Mouse (Mus musculus) neural tube, embryonic 14.5 days (tissue): ENCODE data around the gene Pibf1. TPM values are rescaled to one million over a fixed set of nuclear protein-coding genes. Genes with fewer than 3 reads are reported as not detected.
A peak's percentile ranks its signal among the peaks of the same experiment; 100 is the strongest.

ENCODE experiments used
- ATAC-seq: fragments of 200-750 bp; cut with Nextera tagmentation; 2 replicates; pipeline ENCODE4 v1.8.0; 2017; ENCODE audit warnings: low read depth, mild to moderate bottlenecking, moderate TSS enrichment, moderate library complexity
- H3K27ac ChIP-seq: fragments of 300-500 bp; sonication (generic); 2 replicates; pipeline ENCODE4 v1.5.1; 2014; ENCODE audit warnings: low read depth, mild to moderate bottlenecking, control low read depth, low read length, moderate library complexity, mixed read lengths
- H3K27me3 ChIP-seq: fragments of 300-500 bp; sonication (generic); 2 replicates; pipeline ENCODE4 v1.6.1; 2014; ENCODE audit warnings: low read length; ENCODE audit not compliant: control insufficient read depth, insufficient read depth
- H3K36me3 ChIP-seq: fragments of 300-500 bp; sonication (generic); 2 replicates; pipeline ENCODE4 v1.6.1; 2014; ENCODE audit warnings: low read length, mixed read lengths; ENCODE audit not compliant: control insufficient read depth, insufficient read depth
- H3K4me1 ChIP-seq: fragments of 300-500 bp; sonication (generic); 2 replicates; pipeline ENCODE4 v1.6.1; 2014; ENCODE audit warnings: low read length; ENCODE audit not compliant: control insufficient read depth, insufficient read depth
- H3K4me2 ChIP-seq: fragments of 300-500 bp; sonication (generic); 2 replicates; pipeline ENCODE4 v1.6.1; 2014; ENCODE audit warnings: mild to moderate bottlenecking, low read depth, low read length, control low read depth
- H3K4me3 ChIP-seq: fragments of 300-500 bp; sonication (generic); 2 replicates; pipeline ENCODE4 v1.5.1; 2014; ENCODE audit warnings: low read depth, low read length, control low read depth, mixed read lengths
- H3K9ac ChIP-seq: fragments of 300-500 bp; sonication (generic); replicated peaks from 2 replicates; pipeline ENCODE4 v1.6.1; 2014; ENCODE audit warnings: low read depth, mild to moderate bottlenecking, control low read depth, low read length, mixed read lengths
- H3K9me3 ChIP-seq: fragments of 300-500 bp; sonication (generic); 2 replicates; pipeline ENCODE4 v1.6.1; 2016; ENCODE audit warnings: low read length; ENCODE audit not compliant: control insufficient read depth
- WGBS: fragments of 180-500 bp; shearing (Covaris S2); extraction: QIAGEN DNeasy Blood & Tissue Kit; methylation state at CpG from one replicate; pipeline ENCODE4 v1.1.7; 2014; 5-methylcytosine and 5-hydroxymethylcytosine counted together
- polyA plus RNA-seq: library from polyadenylated mRNA; unstranded; fragments of >200 nt; fragmentation: Nextera tagmentation; extraction: Ambion mirVana; gene quantifications from 2 replicates; pipeline ENCODE4 v1.2.1, GENCODE M21; 2014

The Pibf1 gene
- polyA plus RNA-seq, 1 experiment from 2014 or later, result 19.3 TPM

- Histone ChIP-seq H3K9ac (no peak overlapping the region), H3K4me2 (no peak overlapping the region), H3K4me1 (0 out of 2 replicates have a peak, but pooled peaks cover 1% of the 10 kb centered on the region), H3K36me3 (no peaks in the 10 kb centered on the region), H3K27ac (no peak overlapping the region), H3K27me3 (peaks cover 9% of the 10 kb centered on the region), H3K4me3 (no peak overlapping the region), H3K9me3 (no peaks in the 10 kb centered on the region)
- no peak for ATAC-seq
- 89% methylated on average over 8 of the region's 8 CpGs for WGBS
These were observed 195.2 kb downstream of the Pibf1 start for GRCm38 (mm10) chr14:99294424-99294823.

- no peaks in the 10 kb centered on the region for H3K9me3 ChIP-seq
- no peak overlapping the region for H3K27ac ChIP-seq
- 71% methylated on average over 15 of the region's 15 CpGs for WGBS
- H3K9ac ChIP-seq, result no peak overlapping the region
- peaks cover 9% of the 10 kb centered on the region for H3K27me3 ChIP-seq
- H3K4me1 ChIP-seq, result 0 out of 2 replicates have a peak, but pooled peaks cover 7% of the 10 kb centered on the region
- H3K4me3 ChIP-seq, result no peak overlapping the region
- no peaks in the 10 kb centered on the region for H3K36me3 ChIP-seq
- no peak overlapping the region for H3K4me2 ChIP-seq
- ATAC-seq, result no peak
These were observed 196.6 kb downstream of the Pibf1 start for GRCm38 (mm10) chr14:99295606-99296341.

GRCm38 (mm10) chr14:99298385-99299021 lies 199.3 kb downstream of the Pibf1 start, which contains the start of gene Klf5:
Gene Klf5 (plus strand): TSS chr14:99298691.
- Histone ChIP-seq H3K9me3 (no peaks in the 10 kb centered on the region), H3K4me1 (0 out of 2 replicates have a peak, but pooled peaks cover 7% of the 10 kb centered on the region), H3K4me3 (peak within 1 kb of the TSS; percentile 70), H3K27me3 (peaks cover 9% of the 10 kb centered on the region), H3K9ac (peak within 1 kb of the TSS; percentile 63), H3K27ac (no peak within 1 kb of the TSS), H3K36me3 (no peaks in the 10 kb centered on the region), H3K4me2 (peak within 1 kb of the TSS; percentile 95)
- under 1% methylated on average over 39 of the region's 67 CpGs for WGBS
- ATAC-seq, result peak; percentile 98

GRCm38 (mm10) chr14:99299022-99299481 lies 199.8 kb downstream of the Pibf1 start:
- H3K4me1 ChIP-seq, result 0 out of 2 replicates have a peak, but pooled peaks cover 7% of the 10 kb centered on the region
- H3K4me3 ChIP-seq, result peak overlapping the region; percentile 70
- under 1% methylated on average over 59 of the region's 60 CpGs for WGBS
- H3K27me3 ChIP-seq, result peaks cover 9% of the 10 kb centered on the region
- no peaks in the 10 kb centered on the region for H3K9me3 ChIP-seq
- no peaks in the 10 kb centered on the region for H3K36me3 ChIP-seq
- peak overlapping the region; percentile 95 for H3K4me2 ChIP-seq
- H3K27ac ChIP-seq, result no peak overlapping the region
- ATAC-seq, result peak; percentile 86
- H3K9ac ChIP-seq, result peak overlapping the region; percentile 63

- Histone ChIP-seq H3K4me3 (peak overlapping the region; percentile 70), H3K27me3 (peaks cover 9% of the 10 kb centered on the region), H3K9ac (peak overlapping the region; percentile 63), H3K36me3 (no peaks in the 10 kb centered on the region), H3K4me1 (0 out of 2 replicates have a peak, but pooled peaks cover 7% of the 10 kb centered on the region), H3K27ac (no peak overlapping the region), H3K4me2 (peak overlapping the region; percentile 95), H3K9me3 (no peaks in the 10 kb centered on the region)
- no peak for ATAC-seq
- WGBS, result 2% methylated on average over 21 of the region's 21 CpGs
These were observed 200.5 kb downstream of the Pibf1 start for GRCm38 (mm10) chr14:99299701-99300191.

GRCm38 (mm10) chr14:99301472-99301871 lies 202.2 kb downstream of the Pibf1 start:
- H3K27ac ChIP-seq, result no peak overlapping the region
- H3K4me2 ChIP-seq, result no peak overlapping the region
- no peak overlapping the region for H3K9ac ChIP-seq
- H3K9me3 ChIP-seq, result no peaks in the 10 kb centered on the region
- H3K4me3 ChIP-seq, result no peak overlapping the region
- 0 out of 2 replicates have a peak, but pooled peaks cover 7% of the 10 kb centered on the region for H3K4me1 ChIP-seq
- peaks cover 9% of the 10 kb centered on the region for H3K27me3 ChIP-seq
- H3K36me3 ChIP-seq, result no peaks in the 10 kb centered on the region
- WGBS, result 69% methylated on average over 11 of the region's 11 CpGs
- no peak for ATAC-seq

Other genes with a start within 250 kb of the Pibf1 start
- 1.2 and 1.5 TPM in 2 replicates for gene Rpl36a-ps1, start 105.1 kb upstream of the Pibf1 start, polyA plus RNA-seq
- 105 and 110 TPM in 2 replicates for gene Mzt1, start 53.3 kb upstream of the Pibf1 start, polyA plus RNA-seq
- gene Bora, start 53.2 kb upstream of the Pibf1 start, polyA plus RNA-seq, result 10.6 and 14.3 TPM in 2 replicates
- gene Dis3, start 346 bp downstream of the Pibf1 start, polyA plus RNA-seq, result 27.4 and 30.1 TPM in 2 replicates
- 3.4 and 6.4 TPM in 2 replicates for gene Klf5, start 199.3 kb downstream of the Pibf1 start, polyA plus RNA-seq